Mouse (Mus musculus): Measurements from ENCODE around the gene Olfr676.
"Not testable (repeated sequence)": the region's sequence is repeated elsewhere in the genome, so short reads cannot be mapped to it uniquely, and the experiment has no call there.

Olfr676 gene

GRCm38 (mm10) chr7:105032398-105032797, at the start of gene Olfr676:
Gene Olfr676, plus strand, starts transcription at chr7:105032698.
- DNase-seq, result no peak

GRCm38 (mm10) chr7:105001929-105002328, 30.6 kb upstream of the Olfr676 start, which contains the start of gene Olfr672:
Gene Olfr672, minus strand, starts transcription at chr7:105002029.
- DNase-seq, result no peak

- DNase-seq, result no peak
Measured at GRCm38 (mm10) chr7:105022530-105022929, 10.0 kb upstream of the Olfr676 start.

GRCm38 (mm10) chr7:105028360-105028759, 4.1 kb upstream of the Olfr676 start, which contains the start of gene Olfr675:
Gene Olfr675, minus strand, starts transcription at chr7:105028460.
- DNase-seq, result no peak

GRCm38 (mm10) chr7:105033836-105034235, 1.3 kb downstream of the Olfr676 start:
- DNase-seq, result not testable (repeated sequence)

GRCm38 (mm10) chr7:105058951-105059350, 26.5 kb downstream of the Olfr676 start:
- no peak for DNase-seq

- DNase-seq, result no peak
Measured at GRCm38 (mm10) chr7:105064175-105064574, 31.7 kb downstream of the Olfr676 start, which contains the start of gene Olfr678. Gene Olfr678, plus strand, starts transcription at chr7:105064475.

- DNase-seq, result no peak
Measured at GRCm38 (mm10) chr7:105080905-105081304, 48.4 kb downstream of the Olfr676 start, which contains the start of gene Olfr679. Gene Olfr679, plus strand, starts transcription at chr7:105081205.

Measured in cerebellum, postnatal 25 days (tissue).